Mouse (Mus musculus) erythroblast, embryonic 14.5 days (primary cell): Measurements from ENCODE around the gene Preb.

ENCODE experiments used
- GATA1 ChIP-seq: IDR thresholded peaks from 2 replicates; pipeline ENCODE4 v1.6.1; 2012; ENCODE audit warnings: low read length, inconsistent platforms, mixed read lengths
- TAL1 ChIP-seq: IDR thresholded peaks from 3 replicates; pipeline ENCODE4 v1.6.1; 2012; ENCODE audit warnings: low read length, inconsistent platforms, mixed read lengths

GRCm38 (mm10) chr5:30957891-30958290, 2.3 kb downstream of the Preb start:
- TF ChIP-seq GATA1 (no peak), TAL1 (no peak)
